Mouse (Mus musculus): ENCODE measurements around the gene Il16. TPM values are rescaled to one million over a fixed set of nuclear protein-coding genes. Genes with fewer than 3 reads are reported as not detected.

Gene Il16
- polyA plus RNA-seq, 1 experiment: 70.7 TPM

GRCm38 (mm10) chr7:83731297-83731696, 14.2 kb downstream of the Il16 start:
- no peaks in the 10 kb centered on the region for H3K4me1 ChIP-seq (ENCODE audit: control insufficient read depth, insufficient read depth, insufficient read length)
- TF ChIP-seq CTCF (IDR thresholded peaks at IDR 0.05; ENCODE audit: extremely low read depth, insufficient read depth, insufficient read length, insufficient replicate concordance) (no peak), POLR2A (IDR thresholded peaks at IDR 0.05; ENCODE audit: low read depth, low read length) (no peak)
- 90% methylated on average over 6 of the region's 6 CpGs for WGBS
- H3K27ac ChIP-seq (ENCODE audit: insufficient read depth, low read length): no peak overlapping the region
- no peaks in the 10 kb centered on the region for H3K27me3 ChIP-seq (ENCODE audit: control insufficient read depth, insufficient read depth, low read length)
- DNase-seq (ENCODE audit: low read depth in 1 of 2, low spot score in 2 of 2): no peak
- no peak overlapping the region for H3K4me3 ChIP-seq (ENCODE audit: extremely low read depth, insufficient read depth, insufficient read length)
- H3K36me3 ChIP-seq (ENCODE audit: control insufficient read depth, insufficient read depth, low read length): no peaks in the 10 kb centered on the region

- peaks cover 4% of the 10 kb centered on the region; the same call in 1 of the 2 replicates for H3K4me1 ChIP-seq (ENCODE audit: control insufficient read depth, insufficient read depth, insufficient read length)
- no peaks in the 10 kb centered on the region for H3K36me3 ChIP-seq (ENCODE audit: control insufficient read depth, insufficient read depth, low read length)
- DNase-seq (ENCODE audit: low read depth in 1 of 2, low spot score in 2 of 2): no peak
- no peak for TF ChIP-seq POLR2A (IDR thresholded peaks at IDR 0.05; ENCODE audit: low read depth, low read length)
- no peak for TF ChIP-seq CTCF (IDR thresholded peaks at IDR 0.05; ENCODE audit: extremely low read depth, insufficient read depth, insufficient read length, insufficient replicate concordance)
- no peak overlapping the region for H3K4me3 ChIP-seq (ENCODE audit: extremely low read depth, insufficient read depth, insufficient read length)
- no peaks in the 10 kb centered on the region for H3K27me3 ChIP-seq (ENCODE audit: control insufficient read depth, insufficient read depth, low read length)
- WGBS: 86% methylated on average over 5 of the region's 5 CpGs
- H3K27ac ChIP-seq (ENCODE audit: insufficient read depth, low read length): no peak overlapping the region
These were observed 18.4 kb downstream of the Il16 start for GRCm38 (mm10) chr7:83726936-83727632.

GRCm38 (mm10) chr7:83725801-83726200, 19.7 kb downstream of the Il16 start:
- peaks cover 4% of the 10 kb centered on the region; the same call in 1 of the 2 replicates for H3K4me1 ChIP-seq (ENCODE audit: control insufficient read depth, insufficient read depth, insufficient read length)
- H3K27ac ChIP-seq (ENCODE audit: insufficient read depth, low read length): no peak overlapping the region
- no peaks in the 10 kb centered on the region for H3K36me3 ChIP-seq (ENCODE audit: control insufficient read depth, insufficient read depth, low read length)
- TF ChIP-seq POLR2A (IDR thresholded peaks at IDR 0.05; ENCODE audit: low read depth, low read length) (no peak), CTCF (IDR thresholded peaks at IDR 0.05; ENCODE audit: extremely low read depth, insufficient read depth, insufficient read length, insufficient replicate concordance) (no peak)
- no peak overlapping the region for H3K4me3 ChIP-seq (ENCODE audit: extremely low read depth, insufficient read depth, insufficient read length)
- DNase-seq (ENCODE audit: low read depth in 1 of 2, low spot score in 2 of 2): no peak
- no peaks in the 10 kb centered on the region for H3K27me3 ChIP-seq (ENCODE audit: control insufficient read depth, insufficient read depth, low read length)

DNA sequence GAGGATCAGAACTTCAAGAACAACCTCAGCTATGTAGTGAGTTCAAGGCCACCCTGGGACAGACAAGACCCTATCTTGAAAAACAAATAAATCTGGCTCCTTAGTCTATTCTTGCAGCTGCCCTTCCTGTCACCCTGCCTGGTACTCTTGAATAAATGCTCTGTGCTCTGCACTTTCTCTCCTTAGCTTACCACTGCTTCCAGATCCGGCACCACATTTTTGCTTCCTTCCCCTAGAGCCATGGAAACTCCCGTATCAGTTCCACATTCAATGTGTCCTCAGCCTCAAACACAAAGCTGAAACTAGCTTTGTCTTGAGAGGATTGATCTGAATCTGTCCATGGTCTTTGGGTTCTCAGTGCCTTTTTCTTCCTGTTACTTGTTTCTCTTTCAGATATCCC, 21.0 kb downstream of the Il16 start:
- WGBS: 61% methylated on average over 2 of the region's 2 CpGs

GRCm38 (mm10) chr7:83723954-83724353, 21.6 kb downstream of the Il16 start:
- TF ChIP-seq POLR2A (IDR thresholded peaks at IDR 0.05; ENCODE audit: low read depth, low read length) (no peak), CTCF (IDR thresholded peaks at IDR 0.05; ENCODE audit: extremely low read depth, insufficient read depth, insufficient read length, insufficient replicate concordance) (no peak)
- H3K27me3 ChIP-seq (ENCODE audit: control insufficient read depth, insufficient read depth, low read length): no peaks in the 10 kb centered on the region
- no peak overlapping the region for H3K4me3 ChIP-seq (ENCODE audit: extremely low read depth, insufficient read depth, insufficient read length)
- DNase-seq (ENCODE audit: low read depth in 1 of 2, low spot score in 2 of 2): no peak
- peaks cover 7% of the 10 kb centered on the region; the same call in 1 of the 2 replicates for H3K4me1 ChIP-seq (ENCODE audit: control insufficient read depth, insufficient read depth, insufficient read length)
- no peak overlapping the region for H3K27ac ChIP-seq (ENCODE audit: insufficient read depth, low read length)
- H3K36me3 ChIP-seq (ENCODE audit: control insufficient read depth, insufficient read depth, low read length): no peaks in the 10 kb centered on the region

More for the DNA sequence above, 21.0 kb downstream of the Il16 start:
- DNase-seq (ENCODE audit: low read depth in 1 of 2, low spot score in 2 of 2): no peak
- H3K4me1 ChIP-seq (ENCODE audit: control insufficient read depth, insufficient read depth, insufficient read length): peaks cover 7% of the 10 kb centered on the region; the same call in 1 of the 2 replicates
- no peaks in the 10 kb centered on the region for H3K36me3 ChIP-seq (ENCODE audit: control insufficient read depth, insufficient read depth, low read length)
- TF ChIP-seq CTCF (IDR thresholded peaks at IDR 0.05; ENCODE audit: extremely low read depth, insufficient read depth, insufficient read length, insufficient replicate concordance): no peak
- no peak for TF ChIP-seq POLR2A (IDR thresholded peaks at IDR 0.05; ENCODE audit: low read depth, low read length)
- no peak overlapping the region for H3K27ac ChIP-seq (ENCODE audit: insufficient read depth, low read length)
- no peak overlapping the region for H3K4me3 ChIP-seq (ENCODE audit: extremely low read depth, insufficient read depth, insufficient read length)
- H3K27me3 ChIP-seq (ENCODE audit: control insufficient read depth, insufficient read depth, low read length): no peaks in the 10 kb centered on the region

DNA sequence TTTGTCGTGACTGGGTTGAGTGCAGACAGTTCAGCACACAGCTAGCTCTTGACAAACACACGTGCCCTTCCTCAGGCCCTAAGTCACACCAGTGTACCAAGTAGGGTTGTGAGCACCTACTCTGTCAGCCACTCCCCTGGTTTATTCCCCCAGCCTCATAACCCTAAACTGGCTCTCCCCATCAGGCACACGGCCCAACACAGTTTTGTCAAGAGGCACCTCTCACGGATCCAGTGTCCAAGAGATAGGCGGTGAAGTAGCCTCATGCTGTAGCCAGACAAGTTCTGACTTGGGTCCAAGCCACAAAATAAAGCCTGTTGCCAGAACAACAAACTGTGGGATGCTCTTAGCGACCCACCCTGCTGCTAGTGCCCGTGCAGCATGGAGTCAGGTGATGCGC, 22.3 kb downstream of the Il16 start:
- no peak for DNase-seq (ENCODE audit: low read depth in 1 of 2, low spot score in 2 of 2)
- Histone ChIP-seq H3K27ac (ENCODE audit: insufficient read depth, low read length) (no peak overlapping the region), H3K36me3 (ENCODE audit: control insufficient read depth, insufficient read depth, low read length) (no peaks in the 10 kb centered on the region), H3K4me3 (ENCODE audit: extremely low read depth, insufficient read depth, insufficient read length) (no peak overlapping the region), H3K27me3 (ENCODE audit: control insufficient read depth, insufficient read depth, low read length) (no peaks in the 10 kb centered on the region), H3K4me1 (ENCODE audit: control insufficient read depth, insufficient read depth, insufficient read length) (peaks cover 7% of the 10 kb centered on the region; the same call in 1 of the 2 replicates)
- no peak for TF ChIP-seq CTCF (IDR thresholded peaks at IDR 0.05; ENCODE audit: extremely low read depth, insufficient read depth, insufficient read length, insufficient replicate concordance)
- TF ChIP-seq POLR2A (IDR thresholded peaks at IDR 0.05; ENCODE audit: low read depth, low read length): no peak
- WGBS: 91% methylated on average over 8 of the region's 8 CpGs

DNA sequence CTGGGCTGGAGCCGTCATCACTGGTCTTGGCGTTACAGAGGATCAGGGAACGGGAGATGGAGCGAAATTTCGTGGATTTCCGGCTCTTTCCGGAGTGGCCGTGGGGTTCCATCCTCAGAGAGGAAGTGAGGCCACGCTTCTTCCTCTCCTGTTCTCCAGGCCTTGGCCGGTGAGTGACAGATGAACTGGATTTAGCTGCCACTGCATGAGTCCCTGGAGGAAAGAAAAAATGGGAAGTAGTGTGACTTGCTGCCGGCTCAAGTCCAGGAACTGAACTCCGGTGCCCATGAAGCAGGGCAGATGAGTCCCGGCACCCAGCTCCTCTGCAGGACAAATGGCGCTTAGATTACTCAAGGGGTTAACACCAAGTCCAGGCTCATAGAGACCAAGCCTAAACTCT, 23.0 kb downstream of the Il16 start:
- Histone ChIP-seq H3K4me1 (ENCODE audit: control insufficient read depth, insufficient read depth, insufficient read length) (peaks cover 7% of the 10 kb centered on the region; the same call in 1 of the 2 replicates), H3K36me3 (ENCODE audit: control insufficient read depth, insufficient read depth, low read length) (no peaks in the 10 kb centered on the region), H3K4me3 (ENCODE audit: extremely low read depth, insufficient read depth, insufficient read length) (no peak overlapping the region), H3K27ac (ENCODE audit: insufficient read depth, low read length) (no peak overlapping the region), H3K27me3 (ENCODE audit: control insufficient read depth, insufficient read depth, low read length) (no peaks in the 10 kb centered on the region)
- TF ChIP-seq CTCF (IDR thresholded peaks at IDR 0.05; ENCODE audit: extremely low read depth, insufficient read depth, insufficient read length, insufficient replicate concordance): no peak
- TF ChIP-seq POLR2A (IDR thresholded peaks at IDR 0.05; ENCODE audit: low read depth, low read length): no peak
- 24% methylated on average over 14 of the region's 14 CpGs for WGBS
- DNase-seq (ENCODE audit: low read depth in 1 of 2, low spot score in 2 of 2): no peak
